Mouse (Mus musculus) CH12F3 (cell line): Measurements from ENCODE around the gene Klf12.

ENCODE experiments used
- in situ Hi-C: fragments of 300-500 bp; cut with MboI; formaldehyde crosslinking; loops from 2 replicates; pipeline ENCODE4 v1.14.3; 2020; ENCODE audit warnings: low sequenced_read_pairs

The Klf12 gene

DNA sequence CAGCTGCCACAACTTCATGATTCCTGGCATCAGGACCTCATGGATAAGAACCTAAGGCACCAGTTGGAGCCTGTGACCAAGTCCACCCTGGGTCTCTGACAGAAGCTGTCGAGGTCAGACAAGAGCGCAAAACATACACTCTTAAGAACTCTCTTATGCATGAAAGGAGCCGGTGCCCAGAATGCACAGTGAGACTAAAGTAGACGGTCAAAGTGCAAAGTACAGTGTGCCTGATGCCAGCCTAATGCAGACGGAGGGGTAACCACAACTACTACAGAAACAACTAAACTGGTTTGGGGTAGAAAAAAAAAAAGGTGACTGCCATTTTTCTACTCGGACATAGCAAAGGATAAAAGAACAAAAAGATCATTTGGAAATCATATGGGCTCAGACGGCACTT, 47.7 kb downstream of the Klf12 start:
- in situ Hi-C loops, result no loop called here

DNA sequence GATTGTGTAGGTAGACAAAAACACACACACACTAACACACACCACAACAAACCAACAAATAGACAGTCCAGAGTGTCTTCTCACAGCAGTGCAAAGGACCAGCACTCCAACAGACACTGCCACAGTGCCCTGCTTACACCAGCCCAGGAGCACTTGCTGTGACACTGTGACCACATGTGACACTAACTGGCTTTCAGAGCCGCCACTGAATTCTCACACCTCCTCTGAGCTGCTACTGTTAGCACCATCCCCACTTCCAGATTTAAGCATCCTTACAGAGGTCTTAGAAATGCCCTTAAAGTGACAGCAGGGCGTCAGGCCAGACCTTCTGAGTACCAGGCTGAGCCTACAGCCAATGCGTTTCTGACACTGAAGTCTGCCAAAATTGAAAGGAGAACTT, 48.7 kb downstream of the Klf12 start:
- in situ Hi-C loops, result no loop called here

DNA sequence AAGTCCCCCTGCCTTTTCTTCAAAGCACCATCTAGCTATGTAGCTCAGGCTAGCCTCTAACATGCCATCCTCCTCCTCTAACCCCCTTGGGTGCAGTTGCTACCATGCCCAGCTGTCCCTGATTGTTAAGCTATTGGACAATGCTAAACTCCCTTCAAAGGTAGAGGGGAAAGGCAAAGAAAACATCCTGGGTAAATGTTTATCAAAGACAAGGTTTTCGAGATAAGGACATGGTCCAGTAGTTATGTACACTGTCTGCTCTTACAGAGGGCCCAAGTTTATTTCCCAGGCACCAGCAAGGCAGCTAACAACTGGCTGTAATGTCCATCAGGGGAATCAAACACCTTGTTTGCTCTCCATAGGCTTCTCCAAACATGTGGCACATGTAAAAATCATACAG, 53.1 kb downstream of the Klf12 start:
- in situ Hi-C loops, result no loop called here

DNA sequence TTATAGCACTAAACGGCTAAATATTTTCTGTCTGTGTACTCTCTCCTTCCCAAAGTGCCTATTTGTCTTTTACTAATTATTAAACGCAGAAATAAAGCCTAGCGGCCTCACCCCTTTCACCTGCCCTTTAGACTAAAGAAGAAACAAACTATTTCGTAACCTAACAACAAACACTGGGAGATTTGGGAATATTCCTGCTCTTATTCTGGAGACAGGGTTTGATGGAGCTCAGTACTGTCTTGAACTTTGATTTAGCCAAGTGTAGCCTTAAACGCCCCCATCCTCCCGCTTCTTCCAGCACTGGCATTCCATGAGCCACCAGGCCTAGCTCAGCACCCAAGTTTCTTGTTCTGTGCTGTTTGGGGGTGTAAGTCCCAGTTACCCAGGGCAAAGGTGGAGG, 56.4 kb downstream of the Klf12 start:
- in situ Hi-C loops, result no loop called here

DNA sequence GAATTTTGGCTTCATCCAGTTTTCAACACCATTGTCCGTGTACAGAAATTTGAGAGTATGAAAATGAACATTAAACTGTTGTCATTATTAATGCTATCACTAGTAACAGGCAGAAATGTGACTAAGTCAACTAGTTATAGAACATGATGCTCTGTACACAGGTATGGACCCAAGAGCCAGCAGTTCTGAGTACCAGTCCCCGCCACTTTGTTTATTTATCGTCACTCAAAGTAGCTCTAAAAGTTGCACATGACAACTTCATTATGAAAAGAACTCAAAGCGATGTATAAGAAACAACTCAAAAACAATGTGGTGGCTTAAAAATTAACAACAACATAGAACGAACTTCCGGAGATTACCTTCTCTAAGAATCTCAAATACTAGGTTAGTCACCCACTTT, 56.8 kb downstream of the Klf12 start:
- in situ Hi-C loops, result no loop called here

DNA sequence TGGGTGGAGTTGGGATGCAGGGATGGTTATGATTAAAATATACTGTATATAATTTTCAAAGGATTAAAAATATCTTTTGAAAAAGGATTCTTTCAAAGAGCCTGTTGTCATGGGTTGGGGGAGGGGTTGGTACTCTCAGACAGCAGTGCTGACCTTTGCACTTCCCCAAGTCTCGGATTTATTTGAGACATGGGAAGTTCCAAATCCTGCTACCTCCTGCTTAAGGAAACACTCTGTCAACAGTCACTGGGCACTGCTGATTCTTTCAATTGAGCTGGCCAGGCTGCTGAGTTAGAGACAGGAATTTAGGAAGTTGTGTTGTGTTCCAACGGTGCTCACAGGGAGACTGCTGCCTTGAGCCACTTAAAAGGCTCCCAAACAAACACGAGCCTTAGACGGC, 60.3 kb downstream of the Klf12 start:
- in situ Hi-C loops, result no loop called here

DNA sequence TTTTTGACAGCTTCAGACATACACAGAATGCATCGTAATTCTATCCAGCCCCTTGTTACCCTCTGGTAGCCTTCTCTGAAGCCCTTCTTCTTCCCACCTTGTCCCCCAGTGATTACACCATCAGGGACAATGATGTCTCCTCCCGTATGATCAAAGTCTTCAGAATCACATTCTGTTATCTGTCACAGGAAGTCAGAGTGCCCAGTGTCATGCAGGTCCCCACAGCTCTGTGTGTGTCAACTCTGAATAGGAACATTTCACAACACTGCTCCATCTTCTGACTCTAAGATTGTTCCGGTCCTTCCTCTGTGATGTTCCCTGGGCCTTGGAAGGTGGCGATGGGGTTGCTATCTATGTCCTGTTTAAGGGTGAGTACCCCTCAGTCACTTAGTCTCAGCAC, 62.2 kb downstream of the Klf12 start:
- in situ Hi-C loops, result no loop called here

DNA sequence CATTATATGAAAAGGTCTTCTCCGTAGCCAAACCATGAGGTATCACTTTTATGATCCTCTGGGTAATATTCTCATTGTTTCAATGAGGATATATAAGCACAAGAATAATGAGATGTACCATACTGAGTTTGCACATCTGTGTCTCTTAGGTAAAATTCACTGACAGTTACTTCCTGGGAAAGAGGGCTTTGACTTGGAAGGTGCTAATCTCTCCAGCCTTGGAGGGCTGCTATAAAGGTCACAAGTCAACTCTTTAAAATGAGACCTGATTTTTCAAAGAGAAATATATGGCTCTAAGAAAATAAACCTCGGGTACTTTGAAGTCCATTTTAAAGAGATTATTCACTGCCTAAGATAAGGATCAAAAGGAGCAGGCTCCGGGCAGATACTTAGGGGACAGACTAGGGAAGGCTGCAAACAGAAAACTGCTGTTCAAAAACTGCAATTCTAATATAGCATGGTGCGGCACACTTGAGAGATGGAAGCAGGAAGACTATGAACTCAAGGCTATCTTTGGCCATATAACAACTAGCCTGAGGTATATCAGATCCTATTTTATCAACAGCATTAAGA, 69.2 kb downstream of the Klf12 start:
- in situ Hi-C loops, result no loop called here

DNA sequence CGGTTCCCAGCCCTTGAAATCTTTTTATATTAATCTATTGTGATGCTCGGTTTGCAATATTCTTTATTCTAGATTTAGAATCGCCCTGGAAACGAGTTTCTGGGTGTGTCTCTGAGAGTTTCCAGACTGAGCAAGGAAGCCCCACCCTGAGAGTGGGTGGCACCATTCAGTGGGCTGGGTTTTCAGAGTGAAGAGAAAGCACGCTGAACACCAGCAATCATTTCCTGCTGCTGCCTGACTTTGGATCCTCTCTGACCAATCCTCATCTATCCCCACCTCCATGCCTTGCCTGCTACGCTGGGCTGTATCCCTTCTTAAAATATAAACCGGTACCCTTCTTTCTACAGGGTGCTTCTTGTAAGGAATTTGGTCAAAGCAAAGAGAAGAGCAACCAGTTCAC, 71.4 kb downstream of the Klf12 start:
- in situ Hi-C loops, result no loop called here

DNA sequence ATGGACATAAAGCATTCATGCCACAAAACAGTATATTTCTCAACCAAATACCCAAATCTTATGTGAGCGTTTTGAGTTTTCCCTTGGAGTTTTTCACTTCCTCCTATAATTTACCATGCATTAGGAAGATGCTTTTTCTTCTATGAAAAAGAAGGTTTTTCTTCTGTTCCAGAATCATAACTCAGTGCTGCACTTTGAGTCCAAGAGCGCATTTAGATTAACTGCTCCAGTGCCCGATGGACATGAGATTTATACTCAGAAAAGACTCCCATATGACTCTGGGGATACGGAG, 72.7 kb downstream of the Klf12 start:
- in situ Hi-C loops, result no loop called here

DNA sequence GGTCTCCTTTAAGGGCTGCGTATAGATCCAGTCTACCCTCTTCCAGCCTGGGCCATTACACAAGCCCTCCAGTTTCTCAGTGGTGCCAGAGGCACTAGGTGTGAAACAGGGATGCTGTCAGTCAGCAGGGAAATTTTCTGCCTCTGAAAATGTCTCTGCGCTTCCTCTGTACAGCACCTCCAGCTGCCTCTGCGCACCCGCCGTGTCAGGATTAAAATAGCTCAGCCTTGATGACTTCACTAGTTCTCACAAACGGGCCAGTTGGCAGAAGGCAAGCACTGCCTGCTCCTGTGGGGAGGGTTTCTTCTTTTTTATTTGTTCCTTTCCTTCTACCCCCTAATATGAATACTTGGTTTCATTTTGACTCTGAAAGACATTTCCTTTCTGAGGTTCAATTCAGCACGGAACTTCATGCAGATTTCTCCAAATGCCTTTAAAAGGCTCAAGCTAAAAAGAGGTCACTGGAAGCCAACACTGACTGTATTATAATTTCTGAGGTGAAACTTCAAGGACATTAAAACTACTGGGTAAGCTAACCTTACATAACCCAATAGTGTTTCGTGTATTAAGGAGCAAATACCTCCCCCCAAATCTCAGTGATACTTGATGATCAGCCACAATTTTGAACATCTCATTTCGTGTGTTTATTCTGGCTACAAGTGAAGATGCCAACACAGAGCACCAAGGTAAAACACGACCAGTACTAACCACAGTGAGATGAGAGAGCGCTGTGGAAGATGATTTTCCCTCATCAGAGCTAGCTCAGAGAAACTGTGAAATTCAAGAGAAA, 73.2 kb downstream of the Klf12 start:
- in situ Hi-C loops, result no loop called here

DNA sequence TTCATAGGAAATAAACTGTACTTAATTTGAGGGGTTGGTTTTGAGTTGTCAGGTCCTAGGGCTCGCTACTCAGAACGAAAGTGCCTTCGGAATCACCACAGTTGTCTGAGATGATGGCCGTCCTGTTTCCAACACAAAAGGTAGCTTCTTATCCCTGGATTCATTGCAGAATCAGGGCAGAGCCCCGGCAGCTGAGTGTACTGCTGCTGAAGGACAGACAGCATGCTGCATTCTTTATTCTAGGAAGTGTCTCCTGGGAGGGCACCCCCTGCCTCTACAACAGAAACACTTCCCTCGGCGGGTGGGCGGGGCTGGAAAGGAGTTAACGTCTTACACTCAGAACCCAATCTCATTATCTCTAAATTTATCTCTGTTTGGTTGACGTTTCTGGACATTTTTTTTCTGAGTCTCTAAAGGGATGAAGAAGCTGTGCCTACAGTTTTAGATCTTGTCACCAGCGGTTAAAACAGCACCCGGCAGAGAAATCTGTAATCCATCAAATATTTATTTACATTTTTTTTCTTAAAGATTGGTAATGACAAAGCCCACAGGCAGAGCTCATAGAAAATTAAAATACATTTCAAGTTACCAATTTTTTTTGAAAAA, 74.6 kb downstream of the Klf12 start:
- in situ Hi-C loops, result no loop called here

DNA sequence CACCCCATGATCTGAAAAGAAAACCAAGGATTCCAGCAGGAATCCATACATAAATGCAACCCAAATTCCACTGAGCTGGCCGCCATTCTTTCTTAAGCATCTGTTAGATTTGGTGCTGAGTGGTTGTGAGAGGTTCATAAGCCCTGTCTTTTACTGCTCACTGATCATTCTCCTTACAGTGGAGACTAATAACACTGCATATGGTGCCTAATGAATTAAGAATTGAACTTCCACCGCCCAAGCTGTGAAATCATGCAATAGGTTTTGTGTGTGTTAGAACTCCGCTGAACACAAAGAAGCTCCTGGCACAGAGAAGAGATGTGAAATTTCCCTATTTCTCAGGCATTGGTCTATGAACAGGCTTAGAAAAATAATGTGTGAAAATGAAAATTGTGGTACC, 77.4 kb downstream of the Klf12 start:
- in situ Hi-C loops, result no loop called here

DNA sequence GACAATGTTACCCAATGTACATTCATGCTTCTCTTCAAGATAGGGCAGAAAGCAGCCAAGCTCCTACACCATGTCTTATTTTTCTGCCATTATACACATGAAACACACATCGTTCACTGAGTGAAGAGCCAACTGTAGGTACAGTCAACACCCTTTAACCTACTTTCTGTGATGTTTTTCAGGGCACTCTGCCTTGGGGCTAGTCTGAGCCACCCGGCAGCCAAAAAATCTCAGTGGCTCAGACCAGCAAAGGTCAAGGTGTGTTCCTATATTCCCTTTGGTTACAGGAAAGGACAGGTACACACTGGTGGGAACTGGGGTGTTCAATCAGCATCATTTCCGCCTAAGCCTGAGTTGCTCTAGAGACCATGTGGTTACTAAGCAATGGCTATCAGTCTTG, 78.3 kb downstream of the Klf12 start:
- in situ Hi-C loops, result no loop called here

DNA sequence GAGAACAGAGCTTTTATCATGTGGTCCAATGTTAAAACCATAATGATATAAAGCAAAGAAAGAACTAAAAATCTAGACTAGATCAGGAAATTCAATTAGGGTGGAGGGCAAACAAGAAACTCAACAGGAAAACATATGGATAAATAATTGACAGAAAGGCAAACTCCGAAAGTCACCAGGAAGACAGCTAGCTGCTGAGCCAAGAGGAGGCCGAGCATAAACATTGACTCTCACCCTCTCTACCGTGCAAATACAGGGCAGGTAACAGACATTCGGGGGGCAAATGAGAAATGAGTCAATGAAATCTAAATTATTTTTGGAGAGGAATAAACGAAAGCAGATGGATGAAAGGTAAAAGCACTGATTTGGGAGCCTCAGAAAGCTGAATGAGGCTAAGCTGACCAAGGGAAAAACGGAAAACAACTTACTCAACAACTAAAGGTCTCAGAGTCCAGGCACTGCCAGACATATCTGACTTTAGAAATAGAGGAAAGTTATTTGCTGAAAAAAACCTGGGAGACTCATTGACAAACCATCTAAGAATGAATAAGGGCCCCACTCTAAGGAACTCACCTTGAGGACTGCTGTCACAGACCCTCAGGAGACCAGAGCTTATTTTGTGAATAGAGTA, 84.3 kb downstream of the Klf12 start:
- in situ Hi-C loops, result no loop called here

DNA sequence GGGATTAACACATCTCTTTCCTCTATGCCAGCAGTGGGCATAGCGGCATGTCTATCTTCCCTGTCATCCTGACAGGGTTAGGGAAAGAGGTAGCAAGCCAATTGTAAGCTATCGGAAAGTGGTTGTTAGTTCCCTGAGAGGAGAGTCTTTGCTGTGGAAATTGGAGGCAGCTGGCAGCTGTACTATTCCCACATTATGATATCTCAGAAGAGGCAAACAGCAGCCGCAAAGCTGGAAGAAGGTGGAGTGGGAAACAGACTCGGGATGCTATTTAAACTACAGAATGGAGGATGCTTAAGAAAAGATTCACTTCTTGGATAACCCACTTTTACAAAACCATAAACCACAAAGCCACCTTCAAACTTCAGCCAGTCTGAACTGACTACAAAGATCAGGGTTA, 85.8 kb downstream of the Klf12 start:
- in situ Hi-C loops, result no loop called here

DNA sequence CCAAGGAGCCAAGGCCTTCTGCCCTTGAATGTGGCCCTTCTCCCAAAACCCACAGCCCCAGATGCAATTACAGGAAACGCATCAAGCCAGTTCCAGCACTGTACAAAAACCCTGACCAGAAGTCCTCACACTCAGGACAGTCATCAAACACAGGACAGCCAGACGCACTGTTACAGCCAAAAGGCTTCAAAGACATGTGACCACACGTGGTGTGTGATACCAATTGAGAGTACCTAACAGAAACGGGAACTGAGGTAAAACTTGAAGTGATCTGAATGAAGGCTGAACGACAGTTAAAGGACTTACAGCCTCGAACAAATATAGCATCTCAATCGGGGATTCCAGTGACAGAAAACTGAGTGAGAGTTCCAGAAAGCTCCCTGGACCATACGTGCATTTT, 87.3 kb downstream of the Klf12 start:
- in situ Hi-C loops, result no loop called here

DNA sequence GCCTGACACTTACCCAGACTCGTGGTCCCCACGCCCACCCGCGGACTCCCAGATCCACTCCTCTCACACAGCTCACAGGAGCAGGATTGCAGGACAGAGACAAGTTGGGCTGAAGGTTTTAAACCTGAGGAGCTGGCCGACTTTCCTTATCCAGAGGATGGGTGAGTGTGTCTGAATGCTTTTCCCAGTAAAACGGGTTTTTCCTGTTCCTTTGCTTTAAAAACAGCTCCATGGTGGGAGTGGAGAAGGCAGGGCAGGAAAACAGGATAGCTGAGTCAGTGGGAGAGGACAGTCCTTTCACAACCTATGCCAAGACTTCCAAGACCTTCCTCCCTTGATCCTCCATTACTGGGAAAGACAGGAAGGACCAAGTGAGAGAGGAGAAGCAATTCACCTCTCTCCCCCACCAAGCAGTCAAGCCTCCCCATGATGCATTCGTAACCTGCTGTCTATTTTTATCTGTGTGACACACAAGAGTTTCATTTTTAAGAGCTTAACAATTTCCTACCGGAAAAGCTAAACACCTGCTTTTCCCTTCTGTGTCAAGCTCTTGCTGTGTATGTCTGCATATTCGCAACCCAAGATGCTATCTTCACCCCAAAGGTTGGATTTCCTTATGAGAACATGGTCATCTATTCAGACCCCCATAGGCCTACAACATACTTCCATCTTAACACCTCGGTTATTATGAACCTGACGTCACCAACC, 94.8 kb downstream of the Klf12 start:
- in situ Hi-C loops, result no loop called here

DNA sequence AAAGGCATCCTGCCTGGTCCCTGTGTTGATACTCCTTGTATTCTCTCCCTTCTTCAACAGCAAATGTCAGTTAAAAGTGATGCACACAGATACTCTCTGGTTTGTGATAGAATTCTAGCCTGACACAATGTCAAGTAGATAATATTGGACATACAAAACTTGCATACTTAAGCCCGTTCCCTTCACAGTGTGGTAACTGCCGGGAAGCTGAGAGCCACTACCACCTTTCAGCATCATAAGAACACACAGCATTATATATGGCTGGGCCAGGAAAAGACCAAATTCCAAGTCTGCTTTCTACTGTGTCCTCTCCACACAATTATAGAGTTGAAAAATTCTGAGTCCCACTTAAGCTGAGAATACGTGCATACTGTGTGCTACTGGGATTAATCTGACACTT, 97.1 kb downstream of the Klf12 start:
- in situ Hi-C loops, result no loop called here

DNA sequence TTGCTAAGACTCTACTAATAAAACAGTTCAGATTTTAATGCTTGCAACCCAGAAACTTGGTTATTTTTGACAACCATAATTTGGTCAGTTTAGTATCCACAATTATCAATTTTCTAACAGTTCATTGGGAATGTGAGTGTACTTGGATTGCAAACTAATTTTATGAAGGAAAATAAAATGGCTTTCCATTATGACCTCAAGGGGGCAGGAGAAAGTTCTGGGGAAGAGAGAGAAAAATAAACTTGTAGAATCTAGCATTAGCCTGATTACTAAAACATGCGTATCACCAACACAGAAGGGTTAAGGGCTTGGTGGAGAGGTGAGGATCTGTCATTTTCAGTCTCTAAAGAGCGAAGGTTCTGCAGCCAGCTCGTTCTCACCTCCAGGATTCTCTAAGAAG, 106.7 kb downstream of the Klf12 start:
- in situ Hi-C loops, result no loop called here

DNA sequence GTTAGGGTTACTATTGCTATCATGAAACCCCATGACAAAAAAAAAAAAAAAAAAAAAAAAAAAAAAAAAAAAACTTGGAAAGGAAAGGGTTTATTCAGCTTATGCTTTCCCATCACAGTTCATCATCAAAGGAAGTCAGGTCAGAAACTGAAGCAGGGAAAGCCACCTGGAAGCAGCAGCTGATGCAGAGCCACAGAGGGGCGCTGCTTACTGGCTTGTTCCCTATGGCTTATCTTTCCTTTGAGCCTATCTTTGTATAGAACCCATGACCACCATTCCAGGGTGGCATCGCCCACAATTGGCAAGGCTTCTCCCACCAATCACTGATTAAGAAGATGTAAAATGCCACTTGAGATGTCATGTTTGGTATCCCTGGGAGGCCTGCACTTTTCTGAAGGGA, 119.4 kb downstream of the Klf12 start:
- in situ Hi-C loops, result no loop called here

DNA sequence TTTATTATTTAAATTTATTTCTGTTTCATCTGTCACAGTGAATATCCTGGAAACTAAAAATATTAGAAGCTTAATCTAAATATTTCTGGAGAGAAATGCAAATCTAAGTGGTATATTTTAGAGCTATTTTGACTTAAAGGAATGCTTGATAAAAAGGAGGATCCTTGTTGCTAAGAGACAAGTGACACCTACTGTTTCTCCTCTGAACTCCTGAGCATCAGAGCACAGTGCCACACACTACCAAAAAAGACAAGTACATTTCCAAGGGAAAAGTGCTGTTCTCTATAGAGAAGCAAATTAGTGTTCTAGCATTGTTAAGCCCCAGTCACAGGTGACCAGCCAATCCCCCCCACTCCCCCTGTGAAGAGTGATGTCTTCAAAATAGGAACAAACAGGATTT, 127.8 kb downstream of the Klf12 start:
- in situ Hi-C loops, result no loop called here
